Mouse (Mus musculus) forebrain, embryonic 13.5 days (tissue): ENCODE measurements around the gene Reep3. TPM values are rescaled to one million over a fixed set of nuclear protein-coding genes. Genes with fewer than 3 reads are reported as not detected.

ENCODE experiments used
- ATAC-seq: fragments of 200-750 bp; cut with Nextera tagmentation; 2 replicates; pipeline ENCODE4 v1.8.0; 2017
- H3K27ac ChIP-seq: fragments of 300-500 bp; sonication (generic); 2 replicates; pipeline ENCODE4 v1.5.1; 2015; ENCODE audit warnings: inconsistent platforms, mild to moderate bottlenecking, moderate library complexity
- H3K27me3 ChIP-seq: fragments of 300-500 bp; sonication (generic); 2 replicates; pipeline ENCODE4 v1.6.1; 2015; ENCODE audit warnings: mild to moderate bottlenecking, inconsistent platforms
- H3K36me3 ChIP-seq: fragments of 300-500 bp; sonication (generic); 2 replicates; pipeline ENCODE4 v1.6.1; 2015; ENCODE audit warnings: mild to moderate bottlenecking, inconsistent platforms; ENCODE audit not compliant: poor library complexity, severe bottlenecking
- H3K4me1 ChIP-seq: fragments of 300-500 bp; sonication (generic); 2 replicates; pipeline ENCODE4 v1.6.1; 2015; ENCODE audit warnings: inconsistent platforms
- H3K4me2 ChIP-seq: fragments of 300-500 bp; sonication (generic); 2 replicates; pipeline ENCODE4 v1.6.1; 2015; ENCODE audit warnings: inconsistent platforms, mild to moderate bottlenecking, moderate library complexity
- H3K4me3 ChIP-seq: fragments of 300-500 bp; sonication (generic); 2 replicates; pipeline ENCODE4 v1.5.1; 2015; ENCODE audit warnings: mild to moderate bottlenecking, inconsistent platforms
- H3K9ac ChIP-seq: fragments of 300-500 bp; sonication (generic); 2 replicates; pipeline ENCODE4 v1.6.1; 2015; ENCODE audit warnings: mild to moderate bottlenecking, inconsistent platforms
- H3K9me3 ChIP-seq: fragments of 300-500 bp; sonication (generic); replicated peaks from 2 replicates; pipeline ENCODE4 v1.6.1; 2016; ENCODE audit warnings: inconsistent platforms
- WGBS: fragments of 180-500 bp; shearing (Covaris S2); methylation state at CpG from one replicate; pipeline ENCODE4 v1.1.7; 2015; 5-methylcytosine and 5-hydroxymethylcytosine counted together
- polyA plus RNA-seq: library from polyadenylated mRNA; unstranded; fragments of >200 nt; fragmentation: Nextera tagmentation; extraction: Ambion mirVana; gene quantifications from 2 replicates; pipeline ENCODE4 v1.2.1, GENCODE M21; 2015

Reep3 gene
- polyA plus RNA-seq, 1 experiment from 2014 or later: 42.2 TPM

- Histone ChIP-seq H3K9ac (no peak overlapping the region), H3K9me3 (no peaks in the 10 kb centered on the region), H3K27me3 (no peaks in the 10 kb centered on the region), H3K4me2 (no peak overlapping the region), H3K36me3 (peaks cover 26% of the 10 kb centered on the region), H3K4me3 (no peak overlapping the region), H3K4me1 (peaks cover 19% of the 10 kb centered on the region), H3K27ac (no peak overlapping the region)
- no peak for ATAC-seq
- WGBS: 90% methylated on average over 9 of the region's 9 CpGs
Observed at GRCm38 (mm10) chr10:67023092-67023491, 73.7 kb downstream of the Reep3 start.

GRCm38 (mm10) chr10:67021494-67021893 is 75.3 kb downstream of the Reep3 start:
- Histone ChIP-seq H3K27ac (no peak overlapping the region), H3K9ac (no peak overlapping the region), H3K27me3 (no peaks in the 10 kb centered on the region), H3K4me3 (no peak overlapping the region), H3K9me3 (no peaks in the 10 kb centered on the region), H3K4me2 (no peak overlapping the region), H3K36me3 (peaks cover 29% of the 10 kb centered on the region), H3K4me1 (peaks cover 27% of the 10 kb centered on the region)
- WGBS: 96% methylated on average over 13 of the region's 13 CpGs
- ATAC-seq: no peak

GRCm38 (mm10) chr10:67018875-67019274 is 77.9 kb downstream of the Reep3 start:
- H3K4me1 ChIP-seq: peaks cover 15% of the 10 kb centered on the region
- no peak overlapping the region for H3K4me2 ChIP-seq
- H3K9me3 ChIP-seq: no peaks in the 10 kb centered on the region
- no peak overlapping the region for H3K9ac ChIP-seq
- 30% methylated on average over 6 of the region's 6 CpGs for WGBS
- ATAC-seq: peak; percentile 85
- H3K27ac ChIP-seq: peak overlapping the region; percentile 37; the same call in 1 of the 2 replicates
- no peaks in the 10 kb centered on the region for H3K27me3 ChIP-seq
- peaks cover 40% of the 10 kb centered on the region for H3K36me3 ChIP-seq
- H3K4me3 ChIP-seq: no peak overlapping the region

GRCm38 (mm10) chr10:67017891-67018290 is 78.9 kb downstream of the Reep3 start:
- H3K4me3 ChIP-seq: no peak overlapping the region
- H3K27ac ChIP-seq: no peak overlapping the region
- no peaks in the 10 kb centered on the region for H3K9me3 ChIP-seq
- H3K9ac ChIP-seq: no peak overlapping the region
- H3K4me1 ChIP-seq: peaks cover 15% of the 10 kb centered on the region
- no peaks in the 10 kb centered on the region for H3K27me3 ChIP-seq
- ATAC-seq: no peak
- H3K36me3 ChIP-seq: peaks cover 46% of the 10 kb centered on the region
- WGBS: 91% methylated on average over 4 of the region's 4 CpGs
- H3K4me2 ChIP-seq: no peak overlapping the region

GRCm38 (mm10) chr10:67017315-67017714 is 79.4 kb downstream of the Reep3 start:
- no peaks in the 10 kb centered on the region for H3K9me3 ChIP-seq
- peaks cover 51% of the 10 kb centered on the region for H3K36me3 ChIP-seq
- WGBS: 76% methylated on average over 2 of the region's 2 CpGs
- H3K9ac ChIP-seq: no peak overlapping the region
- H3K4me3 ChIP-seq: no peak overlapping the region
- no peaks in the 10 kb centered on the region for H3K27me3 ChIP-seq
- peaks cover 15% of the 10 kb centered on the region for H3K4me1 ChIP-seq
- no peak overlapping the region for H3K4me2 ChIP-seq
- ATAC-seq: no peak
- no peak overlapping the region for H3K27ac ChIP-seq

- 86% methylated on average over 4 of the region's 4 CpGs for WGBS
Observed at GRCm38 (mm10) chr10:67016615-67017278, 80.0 kb downstream of the Reep3 start.

GRCm38 (mm10) chr10:67014746-67015145 is 82.0 kb downstream of the Reep3 start:
- H3K9me3 ChIP-seq: no peaks in the 10 kb centered on the region
- no peak overlapping the region for H3K27ac ChIP-seq
- no peak overlapping the region for H3K4me2 ChIP-seq
- H3K36me3 ChIP-seq: peaks cover 36% of the 10 kb centered on the region
- peaks cover 15% of the 10 kb centered on the region for H3K4me1 ChIP-seq
- WGBS: 96% methylated on average over 12 of the region's 12 CpGs
- no peak for ATAC-seq
- no peak overlapping the region for H3K4me3 ChIP-seq
- no peak overlapping the region for H3K9ac ChIP-seq
- H3K27me3 ChIP-seq: no peaks in the 10 kb centered on the region

More at GRCm38 (mm10) chr10:67016615-67017278, 80.0 kb downstream of the Reep3 start:
- Histone ChIP-seq H3K4me1 (peaks cover 15% of the 10 kb centered on the region), H3K4me3 (no peak overlapping the region), H3K4me2 (no peak overlapping the region), H3K27ac (no peak overlapping the region), H3K36me3 (peaks cover 51% of the 10 kb centered on the region), H3K27me3 (no peaks in the 10 kb centered on the region), H3K9ac (no peak overlapping the region), H3K9me3 (no peaks in the 10 kb centered on the region)
- ATAC-seq: no peak

GRCm38 (mm10) chr10:67010521-67010920 is 86.2 kb downstream of the Reep3 start:
- Histone ChIP-seq H3K27me3 (no peaks in the 10 kb centered on the region), H3K4me3 (no peak overlapping the region), H3K4me1 (no peaks in the 10 kb centered on the region), H3K9me3 (no peaks in the 10 kb centered on the region), H3K36me3 (peaks cover 31% of the 10 kb centered on the region), H3K4me2 (no peak overlapping the region), H3K9ac (no peak overlapping the region), H3K27ac (no peak overlapping the region)
- 90% methylated on average over 12 of the region's 12 CpGs for WGBS
- no peak for ATAC-seq

- peak overlapping the region; percentile 26 for H3K9ac ChIP-seq
- no peaks in the 10 kb centered on the region for H3K36me3 ChIP-seq
- no peaks in the 10 kb centered on the region for H3K9me3 ChIP-seq
- peak overlapping the region; percentile 93 for H3K27ac ChIP-seq
- H3K4me1 ChIP-seq: peaks cover 32% of the 10 kb centered on the region
- WGBS: 1% methylated on average over 12 of the region's 12 CpGs
- no peaks in the 10 kb centered on the region for H3K27me3 ChIP-seq
- H3K4me3 ChIP-seq: peak overlapping the region; percentile 34
- ATAC-seq: peak; percentile 19; the same call in 1 of the 2 replicates
- peak overlapping the region; percentile 63 for H3K4me2 ChIP-seq
Observed at GRCm38 (mm10) chr10:67004527-67005042, 92.2 kb downstream of the Reep3 start.

GRCm38 (mm10) chr10:67003743-67004526 is 92.8 kb downstream of the Reep3 start:
- under 1% methylated on average over 22 of the region's 22 CpGs for WGBS
- peak overlapping the region; percentile 34 for H3K4me3 ChIP-seq
- H3K27ac ChIP-seq: peak overlapping the region; percentile 93
- H3K4me2 ChIP-seq: peak overlapping the region; percentile 63
- H3K9me3 ChIP-seq: no peaks in the 10 kb centered on the region
- no peaks in the 10 kb centered on the region for H3K36me3 ChIP-seq
- H3K9ac ChIP-seq: peak overlapping the region; percentile 50
- peak; percentile 85 for ATAC-seq
- peaks cover 32% of the 10 kb centered on the region for H3K4me1 ChIP-seq
- no peaks in the 10 kb centered on the region for H3K27me3 ChIP-seq

- Histone ChIP-seq H3K4me1 (peaks cover 32% of the 10 kb centered on the region), H3K36me3 (no peaks in the 10 kb centered on the region), H3K4me2 (peak overlapping the region; percentile 63), H3K4me3 (peak overlapping the region; percentile 34), H3K9me3 (no peaks in the 10 kb centered on the region), H3K27ac (peak overlapping the region; percentile 93), H3K9ac (peak overlapping the region; percentile 50), H3K27me3 (no peaks in the 10 kb centered on the region)
- peak; percentile 78 for ATAC-seq
- WGBS: under 1% methylated on average over 25 of the region's 25 CpGs
Observed at GRCm38 (mm10) chr10:67003009-67003742, 93.6 kb downstream of the Reep3 start.
